Mouse (Mus musculus) hindbrain, embryonic 12.5 days (tissue): ENCODE results near the gene Hs3st4. TPM values are rescaled to one million over a fixed set of nuclear protein-coding genes. Genes with fewer than 3 reads are reported as not detected.

Experiments
- ATAC-seq: fragments of 200-750 bp; cut with Nextera tagmentation; 2 replicates; pipeline ENCODE4 v1.8.0; 2017; ENCODE audit warnings: moderate TSS enrichment; ENCODE audit not compliant: low FRiP score
- H3K27ac ChIP-seq: fragments of 300-500 bp; sonication (generic); 2 replicates; pipeline ENCODE4 v1.5.1; 2016; ENCODE audit warnings: mild to moderate bottlenecking
- H3K27me3 ChIP-seq: fragments of 300-500 bp; sonication (generic); 2 replicates; pipeline ENCODE4 v1.6.1; 2016; ENCODE audit warnings: mild to moderate bottlenecking
- H3K36me3 ChIP-seq: fragments of 300-500 bp; sonication (generic); 2 replicates; pipeline ENCODE4 v1.6.1; 2016; ENCODE audit warnings: mild to moderate bottlenecking
- H3K4me1 ChIP-seq: fragments of 300-500 bp; sonication (generic); 2 replicates; pipeline ENCODE4 v1.6.1; 2016
- H3K4me2 ChIP-seq: fragments of 300-500 bp; sonication (generic); replicated peaks from 2 replicates; pipeline ENCODE4 v1.6.1; 2016; ENCODE audit warnings: mild to moderate bottlenecking
- H3K4me3 ChIP-seq: fragments of 300-500 bp; sonication (generic); 2 replicates; pipeline ENCODE4 v1.5.1; 2016; ENCODE audit warnings: mild to moderate bottlenecking
- H3K9ac ChIP-seq: fragments of 300-500 bp; sonication (generic); 2 replicates; pipeline ENCODE4 v1.6.1; 2016; ENCODE audit warnings: mild to moderate bottlenecking, moderate library complexity
- H3K9me3 ChIP-seq: fragments of 300-500 bp; sonication (generic); replicated peaks from 2 replicates; pipeline ENCODE4 v1.6.1; 2016; ENCODE audit warnings: mild to moderate bottlenecking
- WGBS: fragments of 180-500 bp; shearing (Covaris S2); methylation state at CpG from one replicate; pipeline ENCODE4 v1.1.7; 2016; 5-methylcytosine and 5-hydroxymethylcytosine counted together
- polyA plus RNA-seq: library from polyadenylated mRNA; unstranded; fragments of >200 nt; fragmentation: Nextera tagmentation; extraction: Ambion mirVana; gene quantifications from 2 replicates; pipeline ENCODE4 v1.2.1, GENCODE M21; 2016

The Hs3st4 gene
- polyA plus RNA-seq, 1 experiment from 2014 or later = 2.5 TPM

- Histone ChIP-seq H3K9me3 (no peaks in the 10 kb centered on the region), H3K36me3 (no peaks in the 10 kb centered on the region), H3K4me1 (no peaks in the 10 kb centered on the region), H3K27ac (no peak overlapping the region), H3K27me3 (no peaks in the 10 kb centered on the region), H3K9ac (no peak overlapping the region), H3K4me3 (no peak overlapping the region), H3K4me2 (no peak overlapping the region)
- 87% methylated on average over 2 of the region's 2 CpGs for WGBS
- no peak for ATAC-seq
Observed at GRCm38 (mm10) chr7:124372697-124373096, 390.0 kb downstream of the Hs3st4 start.

- H3K9me3 ChIP-seq = no peaks in the 10 kb centered on the region
- 30% methylated on average over 4 of the region's 4 CpGs for WGBS
- ATAC-seq = 0 out of 2 replicates have a peak, but pooled peaks have one; percentile 61
Observed at GRCm38 (mm10) chr7:124383489-124383888, 400.8 kb downstream of the Hs3st4 start.

GRCm38 (mm10) chr7:124399184-124399583, 416.5 kb downstream of the Hs3st4 start:
- H3K9ac ChIP-seq = no peak overlapping the region
- no peak for ATAC-seq

More at GRCm38 (mm10) chr7:124383489-124383888, 400.8 kb downstream of the Hs3st4 start:
- Histone ChIP-seq H3K36me3 (no peaks in the 10 kb centered on the region), H3K4me2 (no peak overlapping the region), H3K27ac (no peak overlapping the region), H3K9ac (no peak overlapping the region), H3K27me3 (no peaks in the 10 kb centered on the region), H3K4me3 (no peak overlapping the region), H3K4me1 (no peaks in the 10 kb centered on the region)

GRCm38 (mm10) chr7:124426951-124427350, 444.3 kb downstream of the Hs3st4 start:
- Histone ChIP-seq H3K9ac (no peak overlapping the region), H3K4me1 (no peaks in the 10 kb centered on the region), H3K4me3 (no peak overlapping the region), H3K9me3 (no peaks in the 10 kb centered on the region), H3K27ac (no peak overlapping the region), H3K27me3 (no peaks in the 10 kb centered on the region), H3K36me3 (no peaks in the 10 kb centered on the region), H3K4me2 (no peak overlapping the region)
- no peak for ATAC-seq

More at GRCm38 (mm10) chr7:124399184-124399583, 416.5 kb downstream of the Hs3st4 start:
- Histone ChIP-seq H3K36me3 (no peaks in the 10 kb centered on the region), H3K27ac (no peak overlapping the region), H3K9me3 (no peaks in the 10 kb centered on the region), H3K4me1 (no peaks in the 10 kb centered on the region), H3K27me3 (no peaks in the 10 kb centered on the region), H3K4me3 (no peak overlapping the region), H3K4me2 (no peak overlapping the region)
